Mouse (Mus musculus) ovary, postnatal 36 days (tissue): ENCODE data around the gene Rtp3.

Source experiments
- DNase-seq: peaks from one replicate; pipeline ENCODE4 v3.0.0; 2022; ENCODE audit warnings: low spot score, mixed read lengths

Gene Rtp3

DNA sequence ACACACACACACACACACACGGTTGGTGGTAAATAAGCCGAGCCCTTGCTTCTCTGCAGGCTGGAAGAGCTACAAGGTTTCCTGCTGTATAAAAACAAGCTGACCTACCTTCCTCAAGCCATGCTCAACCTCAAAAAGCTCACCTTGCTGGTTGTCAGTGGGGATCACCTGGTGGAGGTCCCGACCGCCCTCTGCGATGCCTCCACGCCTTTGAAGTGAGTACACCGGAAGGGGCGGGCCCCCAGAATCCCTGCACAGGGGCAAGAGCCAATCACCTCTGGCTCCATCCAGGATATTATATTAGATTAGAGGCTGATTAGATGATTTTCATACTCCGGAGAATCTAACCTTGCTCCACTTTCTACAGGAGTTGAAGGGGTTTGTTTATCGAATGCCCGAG lies 11.0 kb downstream of the Rtp3 start:
- no peak for DNase-seq

DNA sequence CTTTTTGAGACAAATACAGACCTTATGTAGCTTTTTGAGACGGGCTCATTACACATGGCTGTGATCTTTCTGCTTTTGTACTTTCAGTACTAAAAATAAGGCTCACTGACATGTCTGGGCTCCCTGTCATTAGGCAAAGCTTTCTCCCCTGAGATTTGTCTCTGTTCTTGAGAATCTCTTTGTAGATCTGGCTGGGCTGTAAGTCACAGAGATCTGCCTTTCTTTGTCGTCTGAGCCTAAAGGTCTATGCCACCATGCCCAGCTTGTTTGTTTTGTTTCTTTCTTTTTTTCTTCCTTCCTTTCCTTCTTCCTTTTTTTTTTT lies 24.5 kb downstream of the Rtp3 start:
- DNase-seq = no peak

- no peak for DNase-seq
Observed at GRCm38 (mm10) chr9:110965062-110965909, 25.1 kb downstream of the Rtp3 start.

DNA sequence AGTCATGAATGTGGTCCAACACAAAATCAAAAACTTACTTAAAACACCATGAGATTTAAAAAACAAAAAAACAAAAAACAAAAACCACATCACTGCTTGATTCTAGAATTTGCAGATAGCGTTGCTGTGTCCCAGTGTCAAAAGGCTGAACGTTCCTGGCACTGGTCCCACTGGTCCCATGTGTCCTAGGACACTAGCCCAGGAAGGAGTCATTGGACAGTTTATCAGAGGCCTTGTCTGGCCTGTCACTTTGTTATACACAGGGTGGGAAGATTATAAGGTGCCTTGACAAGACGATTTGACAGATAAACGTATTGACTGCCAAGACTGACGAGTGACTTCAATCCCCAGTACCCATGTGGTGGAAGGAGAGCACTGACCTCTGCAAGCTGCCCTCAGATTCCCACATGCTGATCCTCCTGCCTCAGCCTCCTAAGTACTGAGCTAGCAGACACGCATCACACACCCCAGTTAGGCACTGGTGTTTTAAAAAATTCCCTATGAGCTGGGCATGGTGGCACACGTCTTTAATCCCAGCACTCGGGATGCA lies 26.7 kb downstream of the Rtp3 start:
- DNase-seq = no peak

DNA sequence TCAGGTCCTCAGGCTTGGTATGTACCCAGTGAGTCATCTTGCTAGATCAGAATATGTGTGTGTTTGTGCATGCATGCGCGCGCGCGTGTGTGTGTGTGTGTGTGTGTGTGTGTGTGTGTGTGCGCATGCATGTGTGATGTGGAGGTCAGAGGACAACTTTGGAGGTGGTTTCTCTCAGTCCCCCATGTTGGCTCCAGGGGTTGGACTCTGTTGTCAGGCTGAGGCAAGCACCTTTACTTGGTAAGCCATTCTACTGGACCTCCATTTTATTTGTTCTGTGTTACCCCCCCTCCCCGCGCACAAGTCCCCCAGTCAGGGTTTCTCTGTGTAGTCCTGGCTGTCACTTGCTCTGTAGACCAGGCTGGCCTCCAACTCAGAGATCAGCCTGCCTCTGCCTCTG lies 29.0 kb downstream of the Rtp3 start:
- no peak for DNase-seq

DNA sequence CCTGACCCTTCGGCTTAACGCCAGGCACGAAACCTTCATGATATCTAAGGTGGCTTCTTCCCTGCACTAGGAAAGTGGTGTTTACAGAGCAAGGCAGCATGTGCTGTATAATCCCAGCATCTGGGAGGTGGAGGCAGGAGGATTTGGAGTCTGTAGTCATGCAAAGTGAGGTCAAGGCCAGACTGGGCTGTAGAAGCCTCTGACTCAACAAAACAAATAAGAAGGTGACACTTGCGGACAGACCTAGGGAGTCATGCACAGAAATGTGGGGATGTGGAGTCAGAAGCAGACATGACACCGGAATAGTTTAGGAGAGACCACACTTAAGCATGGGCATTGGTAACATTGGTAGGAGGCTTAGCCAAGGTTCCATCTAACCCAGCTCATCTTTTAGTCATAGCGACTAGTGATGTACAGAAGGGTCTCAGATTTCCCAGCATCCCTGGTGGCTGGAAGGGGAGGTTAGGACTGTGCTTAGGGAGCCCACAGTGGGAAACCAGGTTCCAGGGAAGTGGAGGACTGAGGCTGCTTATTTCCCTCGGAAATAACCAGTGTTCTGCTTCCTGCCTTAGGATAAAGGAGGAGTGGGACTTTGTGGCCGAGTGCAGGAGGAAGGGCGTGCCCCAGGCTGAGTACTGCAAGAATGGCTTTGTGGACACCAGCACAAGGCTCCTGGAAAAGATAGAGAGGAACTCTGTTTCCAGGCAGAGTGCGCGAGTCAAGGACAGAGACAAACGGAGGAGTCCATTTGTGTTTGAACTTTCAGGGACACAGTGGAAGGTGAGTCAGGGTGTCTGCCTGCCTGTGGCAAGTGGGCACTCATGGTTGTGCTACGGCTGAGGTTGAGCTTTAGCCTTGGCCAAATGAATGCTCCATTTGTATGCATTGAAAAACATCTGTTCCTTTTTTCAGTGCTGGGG lies 29.9 kb downstream of the Rtp3 start:
- no peak for DNase-seq

DNA sequence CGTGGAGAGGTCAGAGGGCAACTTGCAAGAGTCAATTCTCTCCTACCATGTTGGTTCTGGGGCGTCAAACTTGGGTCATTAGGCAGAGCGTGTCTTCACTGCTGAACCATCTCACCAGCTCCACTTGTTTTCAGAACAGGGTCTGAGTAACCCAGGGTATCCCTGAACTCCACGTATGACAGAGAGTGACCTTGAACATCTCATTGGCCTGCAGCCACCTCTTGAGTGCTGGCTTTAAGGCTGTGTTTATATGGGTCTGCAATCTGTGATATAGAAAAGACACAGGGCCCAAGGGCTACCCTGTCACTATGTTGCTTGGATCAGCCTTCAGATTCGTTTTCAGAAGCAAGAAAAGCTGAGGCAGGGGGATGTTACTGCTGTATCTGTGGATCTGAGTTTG lies 30.7 kb downstream of the Rtp3 start:
- DNase-seq = no peak

- DNase-seq = no peak
Observed at GRCm38 (mm10) chr9:110955962-110956361, 34.4 kb downstream of the Rtp3 start.

GRCm38 (mm10) chr9:110954681-110955445 lies 35.5 kb downstream of the Rtp3 start:
- no peak for DNase-seq

GRCm38 (mm10) chr9:110953550-110954461 lies 36.6 kb downstream of the Rtp3 start:
- DNase-seq = peak; percentile 79

- DNase-seq = no peak
Observed at GRCm38 (mm10) chr9:110952931-110953549, 37.3 kb downstream of the Rtp3 start.

- DNase-seq = no peak
Observed at GRCm38 (mm10) chr9:110952398-110952797, 38.0 kb downstream of the Rtp3 start.

DNA sequence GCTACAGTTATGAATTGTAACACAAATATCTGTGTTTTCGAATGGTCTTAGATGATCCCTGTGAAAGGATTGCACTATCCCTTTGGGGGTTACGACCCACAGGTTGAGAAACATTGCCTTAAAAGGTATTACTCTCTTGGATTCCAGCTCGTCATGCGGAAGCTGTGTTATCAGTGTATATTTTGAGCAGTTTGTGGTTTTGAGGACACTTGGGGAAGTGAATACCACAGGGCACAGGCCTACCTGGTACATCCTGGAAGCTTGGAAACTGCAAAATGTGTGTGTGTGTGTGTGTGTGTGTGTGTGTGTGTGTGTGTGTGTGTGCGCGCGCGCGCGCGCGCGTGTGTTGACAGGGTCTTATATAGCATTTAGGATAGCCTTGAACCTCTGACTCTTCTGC lies 38.5 kb downstream of the Rtp3 start:
- no peak for DNase-seq

- no peak for DNase-seq
Observed at GRCm38 (mm10) chr9:110951397-110951796, 39.0 kb downstream of the Rtp3 start, which contains the start of gene Lrrc2. Gene Lrrc2 (plus strand): TSS chr9:110951545.

- DNase-seq = no peak
Observed at GRCm38 (mm10) chr9:110950109-110950508, 40.3 kb downstream of the Rtp3 start.

GRCm38 (mm10) chr9:110948813-110949310 lies 41.5 kb downstream of the Rtp3 start:
- no peak for DNase-seq

DNA sequence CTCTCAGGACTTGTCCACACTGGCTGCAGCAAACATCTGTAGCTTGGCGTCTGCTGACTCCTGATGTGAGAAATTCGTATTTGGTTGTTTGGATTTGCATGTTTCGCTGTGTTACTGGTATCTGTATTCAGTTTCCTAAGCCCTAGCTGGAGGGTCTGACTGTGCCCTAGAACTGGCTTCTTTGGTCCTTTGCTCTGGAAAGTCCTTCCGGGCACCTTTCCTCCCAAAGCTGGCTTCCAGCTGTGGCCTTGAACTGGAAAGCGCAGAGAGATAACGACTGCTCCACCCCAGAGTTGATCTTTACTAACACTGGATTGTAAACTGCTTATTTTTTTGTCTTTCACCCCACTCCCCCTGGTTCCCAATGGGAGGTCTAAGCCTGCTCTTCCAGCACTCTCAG lies 42.5 kb downstream of the Rtp3 start:
- DNase-seq = no peak

DNA sequence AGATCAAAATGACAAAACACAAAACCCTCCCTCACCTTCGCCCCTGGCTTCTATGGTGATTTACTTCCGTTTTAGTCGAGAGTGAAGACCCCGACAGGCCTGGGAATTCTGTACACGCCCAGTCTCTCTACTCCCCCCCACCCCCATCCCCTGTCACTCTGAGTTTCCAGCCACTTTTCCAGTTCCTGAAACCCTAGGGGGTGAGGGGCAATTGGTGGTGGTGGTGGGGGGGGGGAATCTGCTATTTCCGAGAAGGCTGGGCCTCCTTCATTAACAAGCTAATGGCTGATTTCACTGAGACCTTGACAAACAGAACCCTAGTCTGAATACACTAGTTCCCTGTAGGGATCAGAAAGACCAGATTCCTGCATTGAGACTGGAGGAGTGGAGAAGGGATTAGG lies 43.1 kb downstream of the Rtp3 start:
- DNase-seq = no peak

GRCm38 (mm10) chr9:110946548-110947044 lies 43.8 kb downstream of the Rtp3 start:
- peak; percentile 69 for DNase-seq

- no peak for DNase-seq
Observed at GRCm38 (mm10) chr9:110945926-110946325, 44.5 kb downstream of the Rtp3 start, which contains the start of gene Tdgf1. Gene Tdgf1 (minus strand): TSS chr9:110946158.
